Mouse (Mus musculus): ENCODE measurements around the gene Pxn. TPM values are rescaled to one million over a fixed set of nuclear protein-coding genes. Genes with fewer than 3 reads are reported as not detected.

The Pxn gene
- polyA plus RNA-seq, 1 experiment = 41.6 TPM

GRCm38 (mm10) chr5:115581662-115582061, 75.2 kb downstream of the Pxn start:
- H3K4me3 ChIP-seq (ENCODE audit: insufficient read depth, low read length) = no peak overlapping the region
- TF ChIP-seq CTCF (IDR thresholded peaks at IDR 0.05; ENCODE audit: extremely low read depth, insufficient read depth, low read length) = no peak
- no peak for TF ChIP-seq POLR2A (IDR thresholded peaks at IDR 0.05; ENCODE audit: extremely low read depth, insufficient read depth, low read length)
- H3K27ac ChIP-seq (ENCODE audit: insufficient read depth, low read length) = no peak overlapping the region
- 0 out of 2 replicates have a peak, but pooled peaks cover 2% of the 10 kb centered on the region for H3K4me1 ChIP-seq (ENCODE audit: control insufficient read depth, insufficient read depth, low read length)

GRCm38 (mm10) chr5:115585616-115586015, 79.1 kb downstream of the Pxn start:
- no peak overlapping the region for H3K27ac ChIP-seq (ENCODE audit: insufficient read depth, low read length)
- TF ChIP-seq POLR2A (IDR thresholded peaks at IDR 0.05; ENCODE audit: extremely low read depth, insufficient read depth, low read length) (no peak), CTCF (IDR thresholded peaks at IDR 0.05; ENCODE audit: extremely low read depth, insufficient read depth, low read length) (no peak)
- no peak overlapping the region for H3K4me3 ChIP-seq (ENCODE audit: insufficient read depth, low read length)
- H3K4me1 ChIP-seq (ENCODE audit: control insufficient read depth, insufficient read depth, low read length) = no peaks in the 10 kb centered on the region

- Histone ChIP-seq H3K4me3 (ENCODE audit: insufficient read depth, low read length) (no peak overlapping the region), H3K27ac (ENCODE audit: insufficient read depth, low read length) (no peak overlapping the region), H3K4me1 (ENCODE audit: control insufficient read depth, insufficient read depth, low read length) (no peaks in the 10 kb centered on the region)
- TF ChIP-seq POLR2A (IDR thresholded peaks at IDR 0.05; ENCODE audit: extremely low read depth, insufficient read depth, low read length) (no peak), CTCF (IDR thresholded peaks at IDR 0.05; ENCODE audit: extremely low read depth, insufficient read depth, low read length) (no peak)
Observed at GRCm38 (mm10) chr5:115586166-115586565, 79.7 kb downstream of the Pxn start.

GRCm38 (mm10) chr5:115586780-115587179, 80.3 kb downstream of the Pxn start:
- Histone ChIP-seq H3K4me3 (ENCODE audit: insufficient read depth, low read length) (no peak overlapping the region), H3K27ac (ENCODE audit: insufficient read depth, low read length) (no peak overlapping the region), H3K4me1 (ENCODE audit: control insufficient read depth, insufficient read depth, low read length) (no peaks in the 10 kb centered on the region)
- TF ChIP-seq CTCF (IDR thresholded peaks at IDR 0.05; ENCODE audit: extremely low read depth, insufficient read depth, low read length) = no peak
- TF ChIP-seq POLR2A (IDR thresholded peaks at IDR 0.05; ENCODE audit: extremely low read depth, insufficient read depth, low read length) = no peak

GRCm38 (mm10) chr5:115591028-115591427, 84.6 kb downstream of the Pxn start:
- Histone ChIP-seq H3K4me3 (ENCODE audit: insufficient read depth, low read length) (no peak overlapping the region), H3K27ac (ENCODE audit: insufficient read depth, low read length) (no peak overlapping the region), H3K4me1 (ENCODE audit: control insufficient read depth, insufficient read depth, low read length) (no peaks in the 10 kb centered on the region)
- TF ChIP-seq CTCF (IDR thresholded peaks at IDR 0.05; ENCODE audit: extremely low read depth, insufficient read depth, low read length) = no peak
- TF ChIP-seq POLR2A (IDR thresholded peaks at IDR 0.05; ENCODE audit: extremely low read depth, insufficient read depth, low read length) = no peak

GRCm38 (mm10) chr5:115591506-115591905, 85.0 kb downstream of the Pxn start:
- Histone ChIP-seq H3K4me1 (ENCODE audit: control insufficient read depth, insufficient read depth, low read length) (no peaks in the 10 kb centered on the region), H3K4me3 (ENCODE audit: insufficient read depth, low read length) (no peak overlapping the region), H3K27ac (ENCODE audit: insufficient read depth, low read length) (no peak overlapping the region)
- TF ChIP-seq CTCF (IDR thresholded peaks at IDR 0.05; ENCODE audit: extremely low read depth, insufficient read depth, low read length) (no peak), POLR2A (IDR thresholded peaks at IDR 0.05; ENCODE audit: extremely low read depth, insufficient read depth, low read length) (no peak)

GRCm38 (mm10) chr5:115603561-115603960, 97.1 kb downstream of the Pxn start:
- no peak overlapping the region for H3K27ac ChIP-seq (ENCODE audit: insufficient read depth, low read length)
- TF ChIP-seq POLR2A (IDR thresholded peaks at IDR 0.05; ENCODE audit: extremely low read depth, insufficient read depth, low read length) = no peak
- no peak for TF ChIP-seq CTCF (IDR thresholded peaks at IDR 0.05; ENCODE audit: extremely low read depth, insufficient read depth, low read length)
- H3K4me1 ChIP-seq (ENCODE audit: control insufficient read depth, insufficient read depth, low read length) = no peaks in the 10 kb centered on the region
- no peak overlapping the region for H3K4me3 ChIP-seq (ENCODE audit: insufficient read depth, low read length)

Other genes starting within 250 kb of the Pxn start
- 177 and 181 TPM in 2 replicates for gene Rnf10, start 233.8 kb upstream of the Pxn start, polyA plus RNA-seq (2012; rRNA removed)
- gene Coq5, start 227.0 kb upstream of the Pxn start, polyA plus RNA-seq (2012; rRNA removed) = 31.3 and 31.8 TPM in 2 replicates
- gene Dynll1, start 205.7 kb upstream of the Pxn start, polyA plus RNA-seq (2012; rRNA removed) = 753 and 867 TPM in 2 replicates
- 53.5 and 61.0 TPM in 2 replicates for gene Srsf9, start 179.5 kb upstream of the Pxn start, polyA plus RNA-seq (2012; rRNA removed)
- 28.8 and 31.1 TPM in 2 replicates for gene Gatc, start 165.5 kb upstream of the Pxn start, polyA plus RNA-seq (2012; rRNA removed)
- 26.3 and 27.8 TPM in 2 replicates for gene Triap1, start 165.5 kb upstream of the Pxn start, polyA plus RNA-seq (2012; rRNA removed)
- 2,613 and 2,894 TPM in 2 replicates for gene Cox6a1, start 157.7 kb upstream of the Pxn start, polyA plus RNA-seq (2012; rRNA removed)
- 43.8 and 44.3 TPM in 2 replicates for gene Msi1, start 77.1 kb upstream of the Pxn start, polyA plus RNA-seq (2012; rRNA removed)
- not detected in 2 replicates for gene Pla2g1b, start 40.4 kb upstream of the Pxn start, polyA plus RNA-seq (2012; rRNA removed)
- gene Sirt4, start 22.0 kb upstream of the Pxn start, polyA plus RNA-seq (2012; rRNA removed) = 89.5 and 107 TPM in 2 replicates
- 493 and 494 TPM in 2 replicates for gene Rplp0, start 52.8 kb downstream of the Pxn start, polyA plus RNA-seq (2012; rRNA removed)
- gene Gcn1l1, start 58.6 kb downstream of the Pxn start, polyA plus RNA-seq (2012; rRNA removed) = 36.0 and 38.2 TPM in 2 replicates
- gene Rab35, start 125.2 kb downstream of the Pxn start, polyA plus RNA-seq (2012; rRNA removed) = 90.8 and 104 TPM in 2 replicates
- gene Bicdl1, start 224.9 kb downstream of the Pxn start, polyA plus RNA-seq (2012; rRNA removed) = 175 and 189 TPM in 2 replicates

Data from cortical plate, adult 2 months (tissue).